Mouse (Mus musculus): ENCODE measurements around the gene Vgll4. TPM values are rescaled to one million over a fixed set of nuclear protein-coding genes. Genes with fewer than 3 reads are reported as not detected.
A peak's percentile ranks its signal among the peaks of the same experiment; 100 is the strongest.

Vgll4 gene
- total and polyA plus RNA-seq, 3 experiments = 22.3 to 24.7 (median 23.5) TPM

GRCm38 (mm10) chr6:114957756-114958155, 12.0 kb downstream of the Vgll4 start:
- H3K9ac ChIP-seq (ENCODE audit: low read depth, low read length) = no peak overlapping the region
- no peaks in the 10 kb centered on the region for H3K4me1 ChIP-seq (ENCODE audit: control insufficient read depth, insufficient read depth, low read length)
- no peaks in the 10 kb centered on the region for H3K79me2 ChIP-seq (replicated peaks; ENCODE audit: control insufficient read depth, insufficient read depth, low read length)
- no peak for TF ChIP-seq EP300 (IDR thresholded peaks at IDR 0.05; ENCODE audit: insufficient read depth, low read depth, low read length)
- 62% methylated on average over 12 of the region's 12 CpGs for WGBS
- H3K4me3 ChIP-seq = no peak overlapping the region
- H3K36me3 ChIP-seq (ENCODE audit: control insufficient read depth, insufficient read depth, low read length) = no peaks in the 10 kb centered on the region
- no peak for DNase-seq
- no peak overlapping the region for H3K27ac ChIP-seq
- intact Hi-C loops (cut with DNase I) = no loop called here
- no peaks in the 10 kb centered on the region for H3K27me3 ChIP-seq (ENCODE audit: control insufficient read depth, insufficient read depth, low read length)

- Histone ChIP-seq H3K4me3 (no peak overlapping the region), H3K4me1 (ENCODE audit: control insufficient read depth, insufficient read depth, low read length) (no peaks in the 10 kb centered on the region), H3K27ac (no peak overlapping the region), H3K79me2 (replicated peaks; ENCODE audit: control insufficient read depth, insufficient read depth, low read length) (no peaks in the 10 kb centered on the region), H3K36me3 (ENCODE audit: control insufficient read depth, insufficient read depth, low read length) (no peaks in the 10 kb centered on the region), H3K27me3 (ENCODE audit: control insufficient read depth, insufficient read depth, low read length) (no peaks in the 10 kb centered on the region), H3K9ac (ENCODE audit: low read depth, low read length) (no peak overlapping the region)
- no peak for TF ChIP-seq EP300 (IDR thresholded peaks at IDR 0.05; ENCODE audit: insufficient read depth, low read depth, low read length)
- TF ChIP-seq CTCF (IDR thresholded peaks at IDR 0.05) = no peak
- TF ChIP-seq POLR2A (IDR thresholded peaks at IDR 0.05; ENCODE audit: insufficient read depth, low read depth, low read length) = no peak
- WGBS = 63% methylated on average over 5 of the region's 5 CpGs
- DNase-seq = no peak
- intact Hi-C loops (cut with DNase I) = no loop called here
Measured at GRCm38 (mm10) chr6:114954496-114954895, 15.3 kb downstream of the Vgll4 start.

GRCm38 (mm10) chr6:114953601-114954000, 16.2 kb downstream of the Vgll4 start:
- WGBS = 93% methylated on average over 5 of the region's 5 CpGs
- Histone ChIP-seq H3K36me3 (ENCODE audit: control insufficient read depth, insufficient read depth, low read length) (no peaks in the 10 kb centered on the region), H3K79me2 (replicated peaks; ENCODE audit: control insufficient read depth, insufficient read depth, low read length) (no peaks in the 10 kb centered on the region), H3K27me3 (ENCODE audit: control insufficient read depth, insufficient read depth, low read length) (no peaks in the 10 kb centered on the region), H3K27ac (no peak overlapping the region), H3K4me1 (ENCODE audit: control insufficient read depth, insufficient read depth, low read length) (no peaks in the 10 kb centered on the region), H3K4me3 (no peak overlapping the region), H3K9ac (ENCODE audit: low read depth, low read length) (no peak overlapping the region)
- TF ChIP-seq POLR2A (IDR thresholded peaks at IDR 0.05; ENCODE audit: insufficient read depth, low read depth, low read length) = no peak
- no peak for TF ChIP-seq EP300 (IDR thresholded peaks at IDR 0.05; ENCODE audit: insufficient read depth, low read depth, low read length)
- TF ChIP-seq CTCF (IDR thresholded peaks at IDR 0.05) = no peak
- intact Hi-C loops (cut with DNase I) = no loop called here
- no peak for DNase-seq

GRCm38 (mm10) chr6:114952356-114952755, 17.4 kb downstream of the Vgll4 start:
- intact Hi-C loops (cut with DNase I) = no loop called here
- TF ChIP-seq EP300 (IDR thresholded peaks at IDR 0.05; ENCODE audit: insufficient read depth, low read depth, low read length) (no peak), POLR2A (IDR thresholded peaks at IDR 0.05; ENCODE audit: insufficient read depth, low read depth, low read length) (no peak), CTCF (IDR thresholded peaks at IDR 0.05) (no peak)

GRCm38 (mm10) chr6:114944456-114945438, 25.0 kb downstream of the Vgll4 start:
- Histone ChIP-seq H3K9ac (ENCODE audit: low read depth, low read length) (no peak overlapping the region), H3K27ac (no peak overlapping the region), H3K79me2 (replicated peaks; ENCODE audit: control insufficient read depth, insufficient read depth, low read length) (no peaks in the 10 kb centered on the region), H3K27me3 (ENCODE audit: control insufficient read depth, insufficient read depth, low read length) (no peaks in the 10 kb centered on the region), H3K4me1 (ENCODE audit: control insufficient read depth, insufficient read depth, low read length) (no peaks in the 10 kb centered on the region; the same call in 1 of the 2 replicates), H3K36me3 (ENCODE audit: control insufficient read depth, insufficient read depth, low read length) (no peaks in the 10 kb centered on the region), H3K4me3 (no peak overlapping the region)
- intact Hi-C loops (cut with DNase I) = no loop called here
- 84% methylated on average over 14 of the region's 14 CpGs for WGBS
- no peak for DNase-seq
- no peak for TF ChIP-seq CTCF (IDR thresholded peaks at IDR 0.05)
- no peak for TF ChIP-seq EP300 (IDR thresholded peaks at IDR 0.05; ENCODE audit: insufficient read depth, low read depth, low read length)
- TF ChIP-seq POLR2A (IDR thresholded peaks at IDR 0.05; ENCODE audit: insufficient read depth, low read depth, low read length) = no peak

More at GRCm38 (mm10) chr6:114952356-114952755, 17.4 kb downstream of the Vgll4 start:
- no peaks in the 10 kb centered on the region for H3K4me1 ChIP-seq (ENCODE audit: control insufficient read depth, insufficient read depth, low read length)
- no peak for DNase-seq
- no peak overlapping the region for H3K4me3 ChIP-seq
- WGBS = 82% methylated on average over 5 of the region's 5 CpGs
- H3K9ac ChIP-seq (ENCODE audit: low read depth, low read length) = no peak overlapping the region
- H3K27me3 ChIP-seq (ENCODE audit: control insufficient read depth, insufficient read depth, low read length) = no peaks in the 10 kb centered on the region
- H3K79me2 ChIP-seq (replicated peaks; ENCODE audit: control insufficient read depth, insufficient read depth, low read length) = no peaks in the 10 kb centered on the region
- no peak overlapping the region for H3K27ac ChIP-seq
- H3K36me3 ChIP-seq (ENCODE audit: control insufficient read depth, insufficient read depth, low read length) = no peaks in the 10 kb centered on the region

GRCm38 (mm10) chr6:114941201-114941849, 28.5 kb downstream of the Vgll4 start:
- Histone ChIP-seq H3K27me3 (ENCODE audit: control insufficient read depth, insufficient read depth, low read length) (no peaks in the 10 kb centered on the region), H3K36me3 (ENCODE audit: control insufficient read depth, insufficient read depth, low read length) (no peaks in the 10 kb centered on the region), H3K79me2 (replicated peaks; ENCODE audit: control insufficient read depth, insufficient read depth, low read length) (no peaks in the 10 kb centered on the region), H3K4me1 (ENCODE audit: control insufficient read depth, insufficient read depth, low read length) (no peaks in the 10 kb centered on the region; the same call in 1 of the 2 replicates), H3K27ac (no peak overlapping the region), H3K4me3 (no peak overlapping the region), H3K9ac (ENCODE audit: low read depth, low read length) (no peak overlapping the region)
- TF ChIP-seq EP300 (IDR thresholded peaks at IDR 0.05; ENCODE audit: insufficient read depth, low read depth, low read length) (0 out of 2 replicates have a peak, but pooled peaks have one; percentile 7), POLR2A (IDR thresholded peaks at IDR 0.05; ENCODE audit: insufficient read depth, low read depth, low read length) (no peak)
- peak; percentile 37 to 42 for DNase-seq
- intact Hi-C loops (cut with DNase I) = no loop called here
- 51% methylated on average over 8 of the region's 8 CpGs for WGBS

Measured in heart, adult 2 months (tissue).